Mouse (Mus musculus): ENCODE measurements around the gene Hsf2. TPM values are rescaled to one million over a fixed set of nuclear protein-coding genes. Genes with fewer than 3 reads are reported as not detected.
"Not testable (repeated sequence)": the region's sequence is repeated elsewhere in the genome, so short reads cannot be mapped to it uniquely, and the experiment has no call there.

Hsf2 gene
- polyA plus RNA-seq, 1 experiment from 2014 or later: 29.2 TPM

DNA sequence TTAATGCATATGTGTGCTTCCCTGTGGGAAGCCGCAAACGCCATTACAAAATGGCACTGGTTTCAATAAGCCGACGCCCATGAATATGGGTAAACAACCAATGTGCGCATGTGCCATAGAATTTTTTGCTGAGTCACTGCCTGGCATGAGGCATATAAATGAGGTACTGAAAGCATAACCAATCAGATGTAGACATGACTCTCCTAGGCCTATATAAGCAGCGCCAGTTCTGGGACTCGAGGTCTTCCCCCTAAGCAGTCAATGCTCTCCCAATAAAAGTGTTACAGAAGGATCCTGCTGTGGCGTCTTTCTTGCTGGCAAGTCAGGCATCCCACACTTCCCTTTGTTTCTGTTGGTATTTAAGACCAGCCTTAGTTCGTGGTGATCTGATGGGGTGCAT, 57.7 kb downstream of the Hsf2 start:
- not testable (repeated sequence) for H3K9ac ChIP-seq; H3K27ac ChIP-seq; H3K27me3 ChIP-seq; H3K4me3 ChIP-seq (replicated peaks); H3K4me1 ChIP-seq; H3K9me3 ChIP-seq (replicated peaks); H3K4me2 ChIP-seq; ATAC-seq (replicated peaks; ENCODE audit: low FRiP score); H3K36me3 ChIP-seq
- WGBS: 84% methylated on average over 9 of the region's 9 CpGs

GRCm38 (mm10) chr10:57549631-57550030, 63.4 kb downstream of the Hsf2 start:
- 86% methylated on average over 4 of the region's 4 CpGs for WGBS
- no peak for ATAC-seq (replicated peaks; ENCODE audit: low FRiP score)
- no peak overlapping the region for H3K4me3 ChIP-seq (replicated peaks)
- no peak overlapping the region for H3K4me2 ChIP-seq
- no peak overlapping the region for H3K27ac ChIP-seq
- no peaks in the 10 kb centered on the region for H3K36me3 ChIP-seq
- H3K27me3 ChIP-seq: no peaks in the 10 kb centered on the region
- no peaks in the 10 kb centered on the region for H3K4me1 ChIP-seq
- no peak overlapping the region for H3K9ac ChIP-seq
- no peaks in the 10 kb centered on the region for H3K9me3 ChIP-seq (replicated peaks)

DNA sequence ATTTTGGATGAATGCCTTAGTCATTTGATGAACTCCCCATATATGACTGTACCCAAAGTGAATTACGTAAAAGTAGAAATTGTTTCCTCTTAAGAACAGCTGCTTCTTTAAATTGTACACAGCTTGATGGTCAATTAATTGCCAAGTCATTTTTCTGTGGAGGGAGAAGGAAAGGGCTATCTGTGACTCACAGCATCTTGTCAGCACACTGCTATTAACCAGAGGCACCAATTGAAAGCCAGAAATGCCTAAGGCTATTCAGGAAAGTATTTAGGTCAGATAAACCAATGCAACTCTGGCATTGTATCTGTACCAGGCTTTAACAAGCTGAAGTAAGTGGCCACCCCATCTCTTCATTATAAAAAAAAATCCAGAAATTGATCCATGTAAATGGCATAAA, 67.5 kb downstream of the Hsf2 start:
- Histone ChIP-seq H3K27ac (no peak overlapping the region), H3K36me3 (no peaks in the 10 kb centered on the region), H3K9me3 (replicated peaks) (no peaks in the 10 kb centered on the region), H3K4me3 (replicated peaks) (no peak overlapping the region), H3K9ac (no peak overlapping the region), H3K4me2 (no peak overlapping the region), H3K27me3 (no peaks in the 10 kb centered on the region), H3K4me1 (no peaks in the 10 kb centered on the region)
- 87% methylated on average over 1 of the region's 1 CpGs for WGBS
- no peak for ATAC-seq (replicated peaks; ENCODE audit: low FRiP score)

DNA sequence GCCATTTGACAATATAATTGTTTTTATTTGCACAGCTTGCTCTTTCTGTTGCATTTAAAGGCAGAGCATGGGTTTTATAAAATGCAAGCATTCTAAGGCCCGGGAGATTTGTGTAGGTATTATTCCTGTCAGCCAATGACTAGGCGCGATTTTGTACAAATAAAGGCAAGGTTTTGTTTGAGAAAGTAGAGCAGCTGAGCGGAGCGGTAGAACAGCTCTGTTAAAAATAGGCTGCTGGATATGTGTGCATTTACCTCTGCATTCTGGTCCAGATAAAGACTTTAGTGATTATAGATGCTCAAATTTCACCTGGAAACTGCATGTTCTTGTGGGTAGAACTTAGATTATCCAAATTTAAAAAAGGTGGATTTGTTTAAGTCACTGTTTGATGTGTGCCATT, 71.4 kb downstream of the Hsf2 start:
- H3K4me3 ChIP-seq (replicated peaks): no peak overlapping the region
- H3K27me3 ChIP-seq: no peaks in the 10 kb centered on the region
- H3K9me3 ChIP-seq (replicated peaks): no peaks in the 10 kb centered on the region
- no peak for ATAC-seq (replicated peaks; ENCODE audit: low FRiP score)
- H3K9ac ChIP-seq: no peak overlapping the region
- no peaks in the 10 kb centered on the region for H3K36me3 ChIP-seq
- H3K4me1 ChIP-seq: no peaks in the 10 kb centered on the region
- 90% methylated on average over 5 of the region's 5 CpGs for WGBS
- no peak overlapping the region for H3K27ac ChIP-seq
- H3K4me2 ChIP-seq: no peak overlapping the region

Other genes starting within 250 kb of the Hsf2 start
- 149 and 151 TPM in 2 replicates for gene Serinc1, start 46.1 kb downstream of the Hsf2 start, polyA plus RNA-seq (2015; fragmentation: Nextera tagmentation; extraction: Ambion mirVana)
- 4.4 and 4.6 TPM in 2 replicates for gene Pkib, start 145.6 kb downstream of the Hsf2 start, polyA plus RNA-seq (2015; fragmentation: Nextera tagmentation; extraction: Ambion mirVana)

All from kidney, embryonic 15.5 days (tissue).